Mouse (Mus musculus) liver, embryonic 14.5 days (tissue): ENCODE measurements around the gene Ooep.

Experiments
- CTCF ChIP-seq: IDR thresholded peaks from 2 replicates; pipeline ENCODE4 v1.5.1; 2016; ENCODE audit warnings: antibody characterized with exemption, low read depth, control low read depth
- EP300 ChIP-seq: IDR thresholded peaks from 2 replicates; pipeline ENCODE4 v1.6.1; 2016; ENCODE audit warnings: antibody characterized with exemption, low read depth

GRCm38 (mm10) chr9:78389981-78390380 lies 11.5 kb upstream of the Ooep start:
- TF ChIP-seq EP300, result no peak
- TF ChIP-seq CTCF, result no peak
